Mouse (Mus musculus): ENCODE measurements around the gene Lair1. TPM values are rescaled to one million over a fixed set of nuclear protein-coding genes. Genes with fewer than 3 reads are reported as not detected.

Gene Lair1
- polyA plus RNA-seq (2014; fragmentation: Illumina TruSeq; extraction: RNeasy Lipid Tissue Mini Kit (QIAGEN cat#74804); ENCODE audit: low read depth, low replicate concordance), result 2.6 TPM

DNA sequence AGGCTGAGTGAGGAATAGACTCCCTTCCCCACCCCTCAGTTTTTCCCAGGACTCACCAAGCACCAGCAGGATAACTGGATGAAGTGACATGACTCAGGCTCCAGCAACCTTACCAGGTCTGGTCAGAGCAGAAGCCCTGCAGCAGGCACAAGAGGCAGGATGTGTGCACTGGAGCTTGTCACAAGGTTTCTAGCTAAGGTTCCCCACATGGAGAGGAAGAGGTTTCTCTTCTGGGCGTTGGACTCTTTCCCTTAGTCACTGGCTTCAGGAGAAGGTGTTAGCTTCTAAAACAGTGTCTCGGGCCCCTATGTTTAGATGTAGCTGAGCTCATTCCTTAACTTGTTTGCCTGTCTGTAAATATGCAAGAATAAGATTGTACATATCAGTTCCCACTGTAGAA lies at the start of gene Lair1:
TSS of gene Lair1 (minus strand) at position 192 of the 400 bp plus-strand sequence.

Other genes starting within 250 kb of the Lair1 start
- not detected for gene Gm15448, start 237.5 kb downstream of the Lair1 start, polyA plus RNA-seq (2014; fragmentation: Illumina TruSeq; extraction: RNeasy Lipid Tissue Mini Kit (QIAGEN cat#74804); ENCODE audit: low read depth, low replicate concordance)
- gene Pira2, start 218.2 kb downstream of the Lair1 start, polyA plus RNA-seq (2014; fragmentation: Illumina TruSeq; extraction: RNeasy Lipid Tissue Mini Kit (QIAGEN cat#74804); ENCODE audit: low read depth, low replicate concordance), result 0.43 TPM
- 0.11 TPM for gene Gm14548, start 165.1 kb downstream of the Lair1 start, polyA plus RNA-seq (2014; fragmentation: Illumina TruSeq; extraction: RNeasy Lipid Tissue Mini Kit (QIAGEN cat#74804); ENCODE audit: low read depth, low replicate concordance)
- not detected for gene Lilra6, start 147.7 kb downstream of the Lair1 start, polyA plus RNA-seq (2014; fragmentation: Illumina TruSeq; extraction: RNeasy Lipid Tissue Mini Kit (QIAGEN cat#74804); ENCODE audit: low read depth, low replicate concordance)
- gene Ttyh1, start 56.2 kb upstream of the Lair1 start, polyA plus RNA-seq (2014; fragmentation: Illumina TruSeq; extraction: RNeasy Lipid Tissue Mini Kit (QIAGEN cat#74804); ENCODE audit: low read depth, low replicate concordance), result 28.6 TPM
- gene Leng8, start 73.8 kb upstream of the Lair1 start, polyA plus RNA-seq (2014; fragmentation: Illumina TruSeq; extraction: RNeasy Lipid Tissue Mini Kit (QIAGEN cat#74804); ENCODE audit: low read depth, low replicate concordance), result 41.3 TPM
- gene Leng9, start 87.2 kb upstream of the Lair1 start, polyA plus RNA-seq (2014; fragmentation: Illumina TruSeq; extraction: RNeasy Lipid Tissue Mini Kit (QIAGEN cat#74804); ENCODE audit: low read depth, low replicate concordance), result 0.18 TPM
- 0.62 TPM for gene Cdc42ep5, start 101.7 kb upstream of the Lair1 start, polyA plus RNA-seq (2014; fragmentation: Illumina TruSeq; extraction: RNeasy Lipid Tissue Mini Kit (QIAGEN cat#74804); ENCODE audit: low read depth, low replicate concordance)
- 1.0 TPM for gene Lilra5, start 174.6 kb upstream of the Lair1 start, polyA plus RNA-seq (2014; fragmentation: Illumina TruSeq; extraction: RNeasy Lipid Tissue Mini Kit (QIAGEN cat#74804); ENCODE audit: low read depth, low replicate concordance)